Mouse (Mus musculus) cerebellum, adult 2 months (tissue): Measurements from ENCODE around the gene Kcnh8.

Experiments
- CTCF ChIP-seq: fragments of 200-500 bp; IDR thresholded peaks from 2 replicates; pipeline ENCODE4 v1.5.1; 2011; ENCODE audit warnings: low read depth, mild to moderate bottlenecking, control low read depth, low read length, moderate library complexity, borderline replicate concordance; ENCODE audit not compliant: insufficient read depth
- POLR2A ChIP-seq: fragments of 200-500 bp; IDR thresholded peaks from 2 replicates; pipeline ENCODE4 v1.6.1; 2011; ENCODE audit warnings: low read length, control low read depth, borderline replicate concordance; ENCODE audit not compliant: insufficient read depth

DNA sequence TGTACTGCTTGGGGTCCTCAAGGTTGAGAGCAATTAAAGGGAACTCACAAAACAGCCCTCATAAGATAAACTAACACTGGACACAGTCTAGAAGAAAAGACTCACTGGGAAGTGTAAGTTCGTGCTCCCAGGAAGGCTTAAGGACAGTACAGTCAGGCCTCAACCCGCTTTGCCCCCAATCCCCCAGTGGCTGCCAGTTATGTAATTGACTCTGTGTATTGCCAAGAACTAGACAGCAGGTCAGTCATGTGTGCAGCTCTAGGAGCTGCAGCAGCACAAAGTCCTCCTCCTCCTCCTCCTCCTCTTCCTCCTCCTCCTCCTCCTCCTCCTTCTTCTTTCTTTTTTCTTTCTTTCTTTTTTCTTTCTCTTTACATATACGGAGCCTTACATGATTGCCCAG is 185.6 kb downstream of the Kcnh8 start:
- TF ChIP-seq CTCF (no peak), POLR2A (no peak)
